Mouse (Mus musculus) CH12.LX (cell line): ENCODE measurements around the gene Apba2. TPM values are rescaled to one million over a fixed set of nuclear protein-coding genes. Genes with fewer than 3 reads are reported as not detected.

Experiments
- DNase-seq: peaks from one replicate; pipeline ENCODE4 v3.0.0-alpha.2; 2013; ENCODE audit errors: extremely low read depth
- H3K27ac ChIP-seq: 2 replicates; pipeline ENCODE4 v1.5.1; 2012; ENCODE audit warnings: low read depth, mild to moderate bottlenecking, control low read depth, moderate library complexity; ENCODE audit not compliant: insufficient read depth
- H3K27me3 ChIP-seq: replicated peaks from 2 replicates; pipeline ENCODE3; 2012; ENCODE audit warnings: inconsistent platforms
- H3K36me3 ChIP-seq, 2 experiments: replicated peaks in 1 of 2; 2 replicates each; pipeline versions ENCODE3 to v1.6.1; 2012; ENCODE audit warnings: inconsistent platforms in 1 of 2, low read length in 1 of 2, mild to moderate bottlenecking in 1 of 2, mixed read lengths in 1 of 2, moderate library complexity in 1 of 2; ENCODE audit not compliant: control insufficient read depth in 1 of 2, insufficient read depth in 1 of 2
- H3K4me1 ChIP-seq, 2 experiments: 2 replicates each; pipeline ENCODE4 v1.6.1; 2012; ENCODE audit warnings: inconsistent platforms in 1 of 2, moderate library complexity in 1 of 2; ENCODE audit not compliant: insufficient read depth in 2 of 2, control insufficient read depth in 1 of 2
- H3K4me2 ChIP-seq: 2 replicates; pipeline ENCODE4 v1.6.1; 2012; ENCODE audit warnings: low read depth, mild to moderate bottlenecking, control low read depth; ENCODE audit not compliant: poor library complexity, insufficient read depth, severe bottlenecking
- H3K4me3 ChIP-seq, 3 experiments: fragments of 150-350 bp in 1 of 3; sonication (generic) in 1 of 3; replicated peaks in 1 of 3; 2 replicates each; pipeline versions ENCODE3 to v1.5.1; 2011 to 2012; ENCODE audit warnings: low read depth in 2 of 3, low read length in 2 of 3, mild to moderate bottlenecking in 2 of 3, moderate library complexity in 2 of 3, control low read depth in 1 of 3, improper control_type of control experiment in 1 of 3, inconsistent platforms in 1 of 3, mixed read lengths in 1 of 3; ENCODE audit not compliant: poor library complexity in 1 of 3
- H3K79me2 ChIP-seq: replicated peaks from 2 replicates; pipeline ENCODE4 v1.6.1; 2012; ENCODE audit warnings: mild to moderate bottlenecking, moderate library complexity; ENCODE audit not compliant: control insufficient read depth, poor library complexity, insufficient read depth, severe bottlenecking; ENCODE audit errors: extremely low read depth
- H3K9ac ChIP-seq: 2 replicates; pipeline ENCODE4 v1.6.1; 2012; ENCODE audit warnings: low read depth, mild to moderate bottlenecking, control low read depth, moderate library complexity; ENCODE audit not compliant: insufficient read depth
- H3K9me3 ChIP-seq: replicated peaks from 2 replicates; pipeline ENCODE3; 2012; ENCODE audit warnings: low read length, inconsistent platforms, mixed read lengths
- CHD2 ChIP-seq: IDR thresholded peaks from 2 replicates; pipeline ENCODE4 v1.6.1; 2011; ENCODE audit warnings: low read length, improper control_type of control experiment
- EP300 ChIP-seq: IDR thresholded peaks from 2 replicates; pipeline ENCODE4 v1.6.1; 2011; ENCODE audit warnings: low read length, improper control_type of control experiment
- ETS1 ChIP-seq: conservative IDR thresholded peaks from 2 replicates; pipeline ENCODE4 v1.6.1; 2012; ENCODE audit warnings: low read depth, mild to moderate bottlenecking, inconsistent platforms, low read length, improper control_type of control experiment, moderate library complexity
- IRF4 ChIP-seq: IDR thresholded peaks from 2 replicates; pipeline ENCODE4 v1.6.1; 2014; ENCODE audit warnings: low read depth, mild to moderate bottlenecking, inconsistent platforms, low read length, improper control_type of control experiment
- JUND ChIP-seq: conservative IDR thresholded peaks from 2 replicates; pipeline ENCODE4 v1.6.1; 2011; ENCODE audit warnings: low read depth, low read length, improper control_type of control experiment
- KAT2A ChIP-seq: IDR thresholded peaks from 2 replicates; pipeline ENCODE4 v1.6.1; 2012; ENCODE audit warnings: low read length, improper control_type of control experiment, inconsistent platforms; ENCODE audit not compliant: insufficient replicate concordance
- MAFK ChIP-seq: IDR thresholded peaks from 2 replicates; pipeline ENCODE4 v1.6.1; 2011; ENCODE audit warnings: low read length, improper control_type of control experiment; ENCODE audit not compliant: insufficient replicate concordance
- MAX ChIP-seq: IDR thresholded peaks from 2 replicates; pipeline ENCODE4 v1.6.1; 2011; ENCODE audit warnings: low read length, improper control_type of control experiment
- MAZ ChIP-seq: IDR thresholded peaks from 2 replicates; pipeline ENCODE4 v1.6.1; 2012; ENCODE audit warnings: low read depth, mild to moderate bottlenecking, inconsistent platforms, low read length, improper control_type of control experiment, moderate library complexity
- MEF2A ChIP-seq: IDR thresholded peaks from 2 replicates; pipeline ENCODE4 v1.6.1; 2014; ENCODE audit warnings: low read depth, mild to moderate bottlenecking, inconsistent platforms, low read length, improper control_type of control experiment, borderline replicate concordance
- NELFE ChIP-seq: IDR thresholded peaks from 2 replicates; pipeline ENCODE4 v1.6.1; 2011; ENCODE audit warnings: low read depth, low read length, improper control_type of control experiment
- NRF1 ChIP-seq: IDR thresholded peaks from 2 replicates; pipeline ENCODE4 v1.6.1; 2014; ENCODE audit warnings: low read depth, mild to moderate bottlenecking, inconsistent platforms, low read length, improper control_type of control experiment, moderate library complexity
- PAX5 ChIP-seq: IDR thresholded peaks from 2 replicates; pipeline ENCODE4 v1.6.1; 2012; ENCODE audit warnings: low read length, inconsistent platforms, mixed read lengths
- POLR2A ChIP-seq: IDR thresholded peaks from 2 replicates; pipeline ENCODE4 v1.6.1; 2011; ENCODE audit warnings: low read depth, mild to moderate bottlenecking, improper control_type of control experiment, low read length
- POLR2AphosphoS2 ChIP-seq: IDR thresholded peaks from 2 replicates; pipeline ENCODE4 v1.6.1; 2011; ENCODE audit warnings: low read depth, low read length, improper control_type of control experiment
- RAD21 ChIP-seq: IDR thresholded peaks from 2 replicates; pipeline ENCODE4 v1.6.1; 2011; ENCODE audit warnings: low read depth, mild to moderate bottlenecking, low read length, improper control_type of control experiment, moderate library complexity
- RCOR1 ChIP-seq: conservative IDR thresholded peaks from 2 replicates; pipeline ENCODE4 v1.6.1; 2012; ENCODE audit warnings: low read depth, mild to moderate bottlenecking, inconsistent platforms, low read length, improper control_type of control experiment
- SIN3A ChIP-seq: IDR thresholded peaks from 2 replicates; pipeline ENCODE4 v1.6.1; 2012; ENCODE audit warnings: low read length, improper control_type of control experiment, inconsistent platforms
- TBP ChIP-seq: conservative IDR thresholded peaks from 2 replicates; pipeline ENCODE4 v1.6.1; 2011; ENCODE audit warnings: low read depth, low read length, improper control_type of control experiment
- TCF12 ChIP-seq: IDR thresholded peaks from 2 replicates; pipeline ENCODE4 v1.6.1; 2014; ENCODE audit warnings: low read depth, mild to moderate bottlenecking, inconsistent platforms, low read length, improper control_type of control experiment
- UBTF ChIP-seq: IDR thresholded peaks from 2 replicates; pipeline ENCODE4 v1.6.1; 2012; ENCODE audit warnings: low read depth, mild to moderate bottlenecking, inconsistent platforms, low read length, improper control_type of control experiment, moderate library complexity
- USF1 ChIP-seq: IDR thresholded peaks from 2 replicates; pipeline ENCODE4 v1.6.1; 2014; ENCODE audit warnings: low read depth, mild to moderate bottlenecking, inconsistent platforms, low read length, improper control_type of control experiment
- USF2 ChIP-seq: conservative IDR thresholded peaks from 2 replicates; pipeline ENCODE4 v1.6.1; 2011; ENCODE audit warnings: low read depth, low read length, improper control_type of control experiment
- ZKSCAN1 ChIP-seq: IDR thresholded peaks from 2 replicates; pipeline ENCODE4 v1.6.1; 2012; ENCODE audit warnings: low read depth, inconsistent platforms, low read length, improper control_type of control experiment, borderline replicate concordance
- ZNF384 ChIP-seq: IDR thresholded peaks from 2 replicates; pipeline ENCODE4 v1.6.1; 2012; ENCODE audit warnings: low read depth, low read length, improper control_type of control experiment, inconsistent platforms
- dilution Hi-C: fragments of 300-500 bp; cut with MboI; formaldehyde crosslinking; loops from 2 replicates; pipeline ENCODE4 v1.14.3; 2020; ENCODE audit warnings: low sequenced_read_pairs; ENCODE audit not compliant: extremely low pct_unique_long_range_greater_than_20kb, extremely low pct_ligation_motif_present
- in situ Hi-C: fragments of 300-500 bp; cut with MboI; formaldehyde crosslinking; loops from 3 replicates; pipeline ENCODE4 v1.14.3; 2019; ENCODE audit warnings: low sequenced_read_pairs, low pct_ligation_motif_present, low pct_unique_long_range_greater_than_20kb, mixed read lengths
- polyA plus RNA-seq: library from polyadenylated mRNA; unstranded; fragments of >175 nt; gene quantifications from 2 replicates; pipeline ENCODE4 v1.2.1, GENCODE M21; 2012; ENCODE audit warnings: low read depth; ENCODE audit not compliant: insufficient read length
- total RNA-seq, 2 experiments: library from RNA; depleted of rRNA; stranded (reverse); fragments of 300-350 nt in 1 of 2; fragments of >200 nt in 1 of 2; gene quantifications; 2 replicates each; pipeline ENCODE4 v1.2.3; 2012 to 2014

The Apba2 gene
- total and polyA plus RNA-seq, 3 experiments: 0.19 TPM; not detected in 2

DNA sequence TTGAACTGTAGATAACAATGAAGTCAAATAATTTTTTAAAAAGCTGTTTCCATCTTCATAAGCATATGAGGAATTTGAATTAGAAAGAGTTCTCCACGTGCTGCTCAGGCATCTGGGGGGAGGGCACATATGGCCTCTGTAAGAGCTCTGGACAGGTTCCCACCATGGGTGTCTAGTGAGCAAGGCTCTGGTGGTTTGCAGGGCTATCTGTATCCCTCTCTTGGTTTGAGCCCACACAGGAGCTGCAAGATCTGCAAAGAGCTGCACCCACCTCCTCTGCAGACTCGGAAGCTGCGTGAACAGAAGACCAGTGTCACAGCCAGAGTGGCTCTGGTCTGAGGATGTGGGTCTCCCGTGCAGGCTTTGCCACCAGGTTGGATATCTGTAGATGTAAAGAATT, 78.8 kb downstream of the Apba2 start:
- in situ Hi-C loops: no loop called here

DNA sequence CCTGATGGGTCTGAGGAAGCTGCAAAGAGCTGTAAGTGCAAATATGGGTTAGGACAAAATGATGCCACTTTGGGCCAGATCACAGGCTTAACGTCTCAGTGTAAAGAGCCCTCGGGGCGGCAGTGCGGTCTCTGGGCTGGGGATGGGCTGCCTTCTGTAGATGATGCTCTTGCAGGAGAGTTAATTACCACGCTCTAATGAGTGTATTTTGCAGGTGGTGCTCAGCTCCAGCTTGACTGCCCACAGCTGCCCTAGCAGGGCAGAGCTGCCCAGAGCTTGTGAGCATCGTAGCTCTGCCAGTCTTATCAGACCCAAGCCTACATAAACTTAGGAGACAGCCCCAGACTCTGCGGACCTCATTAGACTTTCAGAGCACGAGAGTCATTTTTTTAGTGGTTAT, 80.9 kb downstream of the Apba2 start:
- Histone ChIP-seq H3K27me3 (no peaks in the 10 kb centered on the region), H3K4me2 (no peak overlapping the region), H3K4me1 (no peaks in the 10 kb centered on the region), H3K9me3 (no peaks in the 10 kb centered on the region), H3K36me3 (no peaks in the 10 kb centered on the region), H3K4me3 (no peak overlapping the region), H3K9ac (no peak overlapping the region), H3K27ac (no peak overlapping the region), H3K79me2 (no peaks in the 10 kb centered on the region)
- dilution Hi-C loops (no loop called here), in situ Hi-C loops (no loop called here)
- DNase-seq: no peak
- TF ChIP-seq UBTF (no peak), JUND (no peak), MAZ (no peak), TCF12 (no peak), ETS1 (no peak), ZKSCAN1 (no peak), POLR2A (no peak), USF2 (no peak), PAX5 (no peak), NELFE (no peak), KAT2A (no peak), SIN3A (no peak), POLR2AphosphoS2 (no peak), MEF2A (no peak), RAD21 (no peak)

More for the DNA sequence above, 78.8 kb downstream of the Apba2 start:
- no peaks in the 10 kb centered on the region for H3K36me3 ChIP-seq
- H3K9ac ChIP-seq: no peak overlapping the region
- no peak for DNase-seq
- H3K4me2 ChIP-seq: no peak overlapping the region
- no peak overlapping the region for H3K27ac ChIP-seq
- no peaks in the 10 kb centered on the region for H3K79me2 ChIP-seq
- H3K4me1 ChIP-seq: no peaks in the 10 kb centered on the region
- TF ChIP-seq MAX: no peak
- no peak for TF ChIP-seq RCOR1
- TF ChIP-seq MEF2A: no peak
- no peak for TF ChIP-seq JUND
- no peak for TF ChIP-seq PAX5
- TF ChIP-seq USF2: no peak
- no peak for TF ChIP-seq ZKSCAN1
- TF ChIP-seq EP300: no peak
- TF ChIP-seq TBP: no peak
- TF ChIP-seq IRF4: no peak
- no peak for TF ChIP-seq ZNF384
- no peak for TF ChIP-seq CHD2
- TF ChIP-seq ETS1: no peak
- no peak for TF ChIP-seq USF1
- no peak for TF ChIP-seq MAFK
- TF ChIP-seq SIN3A: no peak
- no peak for TF ChIP-seq POLR2AphosphoS2
- no peak for TF ChIP-seq NRF1
- H3K9me3 ChIP-seq: no peaks in the 10 kb centered on the region
- no peak overlapping the region for H3K4me3 ChIP-seq
- no peaks in the 10 kb centered on the region for H3K27me3 ChIP-seq
- dilution Hi-C loops: no loop called here
